Comparison of ENCODE assay signal across 8 mouse cellular contexts in the genomic region with DNA sequence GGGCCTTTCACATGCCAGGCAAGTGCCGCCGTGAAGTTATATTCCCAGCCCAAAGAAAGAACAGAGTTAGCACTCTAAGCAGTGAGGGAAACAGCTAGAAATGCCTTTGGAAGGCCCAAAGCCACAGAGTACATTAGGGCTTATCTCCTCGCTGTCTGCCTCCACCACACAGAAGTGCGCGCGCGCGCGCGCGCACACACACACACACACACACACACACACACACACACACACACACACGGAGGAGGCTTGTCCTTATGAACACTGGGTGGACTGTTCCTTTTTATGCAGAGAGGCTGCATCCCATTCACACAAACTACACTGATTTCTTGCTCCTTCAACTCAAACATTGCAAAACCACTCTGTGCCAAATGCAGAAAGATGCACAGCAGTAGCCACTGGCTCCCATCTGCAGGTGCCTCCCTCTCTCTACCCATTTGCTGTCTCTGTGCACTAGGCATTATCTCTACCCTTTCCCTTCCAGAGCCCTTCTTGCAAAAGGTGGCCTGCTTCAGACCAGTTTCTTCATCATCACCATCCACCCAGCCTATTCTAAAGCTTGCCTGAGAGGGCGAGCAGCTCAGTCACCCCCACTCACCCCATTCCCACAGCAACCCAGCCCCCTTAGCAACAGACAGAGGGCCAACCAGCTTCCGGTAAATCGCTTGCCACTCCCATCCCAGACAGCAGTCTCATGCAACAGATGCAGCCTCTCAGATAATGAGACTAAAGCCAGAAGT.
DNase-seq lines count a peak whose midpoint lies in the region; ATAC-seq lines count a peak whose summit lies in the region.

No protein-coding gene starts in this region.

- WGBS in kidney, embryonic 16.5 days = 51% methylated on average over 7 of the region's 15 CpGs
- 48% methylated on average over 6 of the region's 15 CpGs for WGBS in embryonic facial prominence, embryonic 14.5 days
- WGBS in intestine, embryonic 16.5 days = 69% methylated on average over 15 of the region's 15 CpGs

- no peaks in the 10 kb centered on the region for H3K36me3 ChIP-seq in kidney, embryonic 16.5 days (ENCODE audit: insufficient read depth, low read length)
- no peaks in the 10 kb centered on the region for H3K36me3 ChIP-seq in embryonic facial prominence, embryonic 14.5 days (ENCODE audit: control insufficient read depth, insufficient read depth, low read length)
- no peaks in the 10 kb centered on the region for H3K36me3 ChIP-seq in intestine, embryonic 16.5 days (ENCODE audit: control insufficient read depth, insufficient read depth, low read length)

- ATAC-seq in kidney, embryonic 16.5 days (ENCODE audit: low FRiP score, low TSS enrichment) = no peak
- ATAC-seq in embryonic facial prominence, embryonic 14.5 days (ENCODE audit: low read depth) = peak; percentile 47; the same call in 1 of the 2 replicates
- peak; percentile 63 for ATAC-seq in intestine, embryonic 16.5 days
- ATAC-seq in megakaryocyte-erythroid progenitor cell, adult 5-6 weeks (replicated peaks; ENCODE audit: low FRiP score, low TSS enrichment, poor library complexity, severe bottlenecking) = peak; percentile 93

- H3K9me3 ChIP-seq in kidney, embryonic 16.5 days (ENCODE audit: low read length) = no peaks in the 10 kb centered on the region
- H3K9me3 ChIP-seq in embryonic facial prominence, embryonic 14.5 days (ENCODE audit: control insufficient read depth, low read length) = no peaks in the 10 kb centered on the region
- H3K9me3 ChIP-seq in intestine, embryonic 16.5 days (ENCODE audit: control insufficient read depth, low read length) = no peaks in the 10 kb centered on the region

- no peak overlapping the region for H3K4me2 ChIP-seq in kidney, embryonic 16.5 days (replicated peaks; ENCODE audit: low read depth, low read length)
- H3K4me2 ChIP-seq in embryonic facial prominence, embryonic 14.5 days (ENCODE audit: low read depth, low read length) = no peak overlapping the region
- H3K4me2 ChIP-seq in intestine, embryonic 16.5 days (ENCODE audit: low read depth, low read length) = no peak overlapping the region

- peak; percentile 14 to 28 for DNase-seq in kidney, postnatal 4 days
- peak; percentile 38 for DNase-seq in embryonic facial prominence, embryonic 14.5 days (ENCODE audit: low spot score)
- peak; percentile 75 to 82 for DNase-seq in thymus, adult 18-20 months
- no peak for DNase-seq in urinary bladder, postnatal 4 days (ENCODE audit: low spot score in 2 of 2)
- no peak for DNase-seq in cerebellum, adult 9-10 months

- H3K9ac ChIP-seq in kidney, embryonic 16.5 days (replicated peaks; ENCODE audit: low read length) = no peak overlapping the region
- no peak overlapping the region for H3K9ac ChIP-seq in embryonic facial prominence, embryonic 14.5 days (ENCODE audit: low read depth, low read length)
- no peak overlapping the region for H3K9ac ChIP-seq in intestine, embryonic 16.5 days (ENCODE audit: low read depth, low read length)

- H3K27me3 ChIP-seq in kidney, embryonic 16.5 days (ENCODE audit: insufficient read depth, low read length) = 0 out of 2 replicates have a peak, but pooled peaks cover 11% of the 10 kb centered on the region
- no peaks in the 10 kb centered on the region for H3K27me3 ChIP-seq in embryonic facial prominence, embryonic 14.5 days (replicated peaks; ENCODE audit: control insufficient read depth, insufficient read depth, low read length)
- H3K27me3 ChIP-seq in intestine, embryonic 16.5 days (replicated peaks; ENCODE audit: control insufficient read depth, insufficient read depth, low read length) = 0 out of 2 replicates have a peak, but pooled peaks cover 2% of the 10 kb centered on the region

- H3K27ac ChIP-seq in kidney, embryonic 16.5 days (ENCODE audit: low read length) = no peak overlapping the region
- no peak overlapping the region for H3K27ac ChIP-seq in embryonic facial prominence, embryonic 14.5 days (replicated peaks; ENCODE audit: low read depth, low read length)
- no peak overlapping the region for H3K27ac ChIP-seq in intestine, embryonic 16.5 days (ENCODE audit: low read length)

- H3K4me1 ChIP-seq in kidney, embryonic 16.5 days (ENCODE audit: insufficient read depth, low read length) = peaks cover 27% of the 10 kb centered on the region
- peaks cover 12% of the 10 kb centered on the region for H3K4me1 ChIP-seq in embryonic facial prominence, embryonic 14.5 days (ENCODE audit: control insufficient read depth, insufficient read depth, low read length)
- H3K4me1 ChIP-seq in intestine, embryonic 16.5 days (ENCODE audit: control insufficient read depth, insufficient read depth, low read length) = no peaks in the 10 kb centered on the region

- H3K4me3 ChIP-seq in kidney, embryonic 16.5 days (ENCODE audit: low read length) = no peak overlapping the region
- H3K4me3 ChIP-seq in embryonic facial prominence, embryonic 14.5 days (ENCODE audit: low read depth, low read length) = no peak overlapping the region
- H3K4me3 ChIP-seq in intestine, embryonic 16.5 days (ENCODE audit: low read length) = no peak overlapping the region

Comparison
In these comparisons a context has a peak if more than half of its experiments do, and no peak if none do; other contexts are left out.
1. DNase-seq: peak in kidney, postnatal 4 days (2 of 2), embryonic facial prominence, embryonic 14.5 days (single experiment) and thymus, adult 18-20 months (2 of 2); none in urinary bladder, postnatal 4 days (0 of 2) and cerebellum, adult 9-10 months (single experiment).